Mouse (Mus musculus) midbrain, embryonic 11.5 days (tissue): ENCODE measurements around the gene Pcolce. TPM values are rescaled to one million over a fixed set of nuclear protein-coding genes. Genes with fewer than 3 reads are reported as not detected.
A peak's percentile ranks its signal among the peaks of the same experiment; 100 is the strongest.

Experiments used
- ATAC-seq: fragments of 200-750 bp; cut with Nextera tagmentation; 2 replicates; pipeline ENCODE4 v1.8.0; 2017; ENCODE audit warnings: moderate TSS enrichment, moderate library complexity; ENCODE audit not compliant: low FRiP score
- DNase-seq: peaks from one replicate; pipeline ENCODE4 v3.0.0; 2015; ENCODE audit warnings: low spot score; ENCODE audit errors: missing footprints
- H3K27ac ChIP-seq: fragments of 300-500 bp; sonication (generic); 2 replicates; pipeline ENCODE4 v1.5.1; 2014; ENCODE audit warnings: low read depth, low read length
- H3K27me3 ChIP-seq: fragments of 300-500 bp; sonication (generic); 2 replicates; pipeline ENCODE4 v1.6.1; 2014; ENCODE audit warnings: mild to moderate bottlenecking, low read length, moderate library complexity, mixed read lengths; ENCODE audit not compliant: control insufficient read depth, insufficient read depth
- H3K36me3 ChIP-seq: fragments of 300-500 bp; sonication (generic); 2 replicates; pipeline ENCODE4 v1.6.1; 2014; ENCODE audit warnings: mild to moderate bottlenecking, low read length, moderate library complexity, mixed read lengths; ENCODE audit not compliant: control insufficient read depth, insufficient read depth
- H3K4me1 ChIP-seq: fragments of 300-500 bp; sonication (generic); 2 replicates; pipeline ENCODE4 v1.6.1; 2014; ENCODE audit warnings: low read length; ENCODE audit not compliant: control insufficient read depth, insufficient read depth
- H3K4me2 ChIP-seq: fragments of 300-500 bp; sonication (generic); 2 replicates; pipeline ENCODE4 v1.6.1; 2014; ENCODE audit warnings: mild to moderate bottlenecking, moderate library complexity
- H3K4me3 ChIP-seq: fragments of 300-500 bp; sonication (generic); 2 replicates; pipeline ENCODE4 v1.5.1; 2014; ENCODE audit warnings: low read depth, low read length
- H3K9ac ChIP-seq: fragments of 300-500 bp; sonication (generic); 2 replicates; pipeline ENCODE4 v1.6.1; 2014; ENCODE audit warnings: low read length
- H3K9me3 ChIP-seq: fragments of 300-500 bp; sonication (generic); 2 replicates; pipeline ENCODE4 v1.6.1; 2016; ENCODE audit warnings: low read length; ENCODE audit not compliant: control insufficient read depth
- WGBS: fragments of 180-500 bp; shearing (Covaris S2); extraction: QIAGEN DNeasy Blood & Tissue Kit; methylation state at CpG from one replicate; pipeline ENCODE4 v1.1.7; 2014; 5-methylcytosine and 5-hydroxymethylcytosine counted together
- polyA plus RNA-seq: library from polyadenylated mRNA; unstranded; fragments of >200 nt; fragmentation: Nextera tagmentation; extraction: Ambion mirVana; gene quantifications from 2 replicates; pipeline ENCODE4 v1.2.1, GENCODE M21; 2014

The Pcolce gene
- polyA plus RNA-seq, 1 experiment from 2014 or later = 58.8 TPM

- DNase-seq (no peak), ATAC-seq (no peak)
- Histone ChIP-seq H3K27ac (no peak within 1 kb of the TSS), H3K36me3 (no peaks in the 10 kb centered on the region), H3K4me1 (peaks cover 6% of the 10 kb centered on the region), H3K27me3 (no peaks in the 10 kb centered on the region), H3K9ac (no peak within 1 kb of the TSS), H3K4me3 (no peak within 1 kb of the TSS), H3K9me3 (no peaks in the 10 kb centered on the region), H3K4me2 (no peak within 1 kb of the TSS)
- 32% methylated on average over 9 of the region's 9 CpGs for WGBS
These were observed 43.9 kb downstream of the Pcolce start, which contains the start of gene Tfr2 for GRCm38 (mm10) chr5:137569665-137570064. Gene Tfr2 (plus strand): TSS chr5:137569840.

GRCm38 (mm10) chr5:137569031-137569430 lies 44.6 kb downstream of the Pcolce start:
- Histone ChIP-seq H3K36me3 (no peaks in the 10 kb centered on the region), H3K9me3 (no peaks in the 10 kb centered on the region), H3K9ac (no peak overlapping the region), H3K4me1 (peaks cover 2% of the 10 kb centered on the region; the same call in 1 of the 2 replicates), H3K4me3 (no peak overlapping the region), H3K27ac (no peak overlapping the region), H3K27me3 (no peaks in the 10 kb centered on the region), H3K4me2 (no peak overlapping the region)
- WGBS = 70% methylated on average over 12 of the region's 12 CpGs
- DNase-seq (no peak), ATAC-seq (no peak)

- Histone ChIP-seq H3K27ac (no peak overlapping the region), H3K4me3 (no peak overlapping the region), H3K27me3 (no peaks in the 10 kb centered on the region), H3K9me3 (no peaks in the 10 kb centered on the region), H3K36me3 (no peaks in the 10 kb centered on the region), H3K4me1 (peaks cover 2% of the 10 kb centered on the region; the same call in 1 of the 2 replicates), H3K9ac (no peak overlapping the region), H3K4me2 (no peak overlapping the region)
- no peak for ATAC-seq
- DNase-seq = no peak
- WGBS = 82% methylated on average over 8 of the region's 8 CpGs
These were observed 45.3 kb downstream of the Pcolce start for GRCm38 (mm10) chr5:137568223-137568798.

- ATAC-seq = no peak
- WGBS = 93% methylated on average over 5 of the region's 5 CpGs
- Histone ChIP-seq H3K27me3 (no peaks in the 10 kb centered on the region), H3K27ac (no peak overlapping the region), H3K4me2 (no peak overlapping the region), H3K4me3 (no peak overlapping the region), H3K9me3 (no peaks in the 10 kb centered on the region), H3K9ac (no peak overlapping the region), H3K36me3 (no peaks in the 10 kb centered on the region), H3K4me1 (peaks cover 2% of the 10 kb centered on the region; the same call in 1 of the 2 replicates)
- DNase-seq = peak; percentile 67
These were observed 47.2 kb downstream of the Pcolce start for GRCm38 (mm10) chr5:137566416-137566815.

- ATAC-seq (no peak), DNase-seq (peak; percentile 31)
- 72% methylated on average over 6 of the region's 6 CpGs for WGBS
These were observed 47.8 kb downstream of the Pcolce start for GRCm38 (mm10) chr5:137565744-137566143.

GRCm38 (mm10) chr5:137562965-137563364 lies 50.6 kb downstream of the Pcolce start:
- Histone ChIP-seq H3K9me3 (no peaks in the 10 kb centered on the region), H3K27me3 (no peaks in the 10 kb centered on the region), H3K27ac (no peak overlapping the region), H3K36me3 (no peaks in the 10 kb centered on the region), H3K4me3 (no peak overlapping the region), H3K4me1 (no peaks in the 10 kb centered on the region), H3K4me2 (no peak overlapping the region), H3K9ac (no peak overlapping the region)
- no peak for ATAC-seq
- DNase-seq = no peak
- 85% methylated on average over 10 of the region's 10 CpGs for WGBS

More at GRCm38 (mm10) chr5:137565744-137566143, 47.8 kb downstream of the Pcolce start:
- H3K36me3 ChIP-seq = no peaks in the 10 kb centered on the region
- no peak overlapping the region for H3K27ac ChIP-seq
- H3K4me1 ChIP-seq = peaks cover 2% of the 10 kb centered on the region; the same call in 1 of the 2 replicates
- no peak overlapping the region for H3K9ac ChIP-seq
- no peaks in the 10 kb centered on the region for H3K9me3 ChIP-seq
- no peak overlapping the region for H3K4me2 ChIP-seq
- no peaks in the 10 kb centered on the region for H3K27me3 ChIP-seq
- no peak overlapping the region for H3K4me3 ChIP-seq

- DNase-seq = no peak
- Histone ChIP-seq H3K36me3 (no peaks in the 10 kb centered on the region), H3K9ac (no peak overlapping the region), H3K27me3 (no peaks in the 10 kb centered on the region), H3K4me1 (no peaks in the 10 kb centered on the region), H3K4me2 (no peak overlapping the region), H3K27ac (no peak overlapping the region), H3K4me3 (no peak overlapping the region), H3K9me3 (no peaks in the 10 kb centered on the region)
- 67% methylated on average over 6 of the region's 6 CpGs for WGBS
- no peak for ATAC-seq
These were observed 52.0 kb downstream of the Pcolce start for GRCm38 (mm10) chr5:137561556-137561955.

Other genes with a start within 250 kb of the Pcolce start
- gene Zan, start 136.7 kb downstream of the Pcolce start, polyA plus RNA-seq = 0.03 TPM in 2 replicates
- gene Pop7, start 111.3 kb downstream of the Pcolce start, polyA plus RNA-seq = 54.8 and 57.4 TPM in 2 replicates
- 10.5 and 10.6 TPM in 2 replicates for gene Gigyf1, start 95.2 kb downstream of the Pcolce start, polyA plus RNA-seq
- 0.72 and 1.4 TPM in 2 replicates for gene Epo, start 80.5 kb downstream of the Pcolce start, polyA plus RNA-seq
- gene Gnb2, start 80.3 kb downstream of the Pcolce start, polyA plus RNA-seq = 432 and 501 TPM in 2 replicates
- 30.6 and 31.1 TPM in 2 replicates for gene Actl6b, start 60.3 kb downstream of the Pcolce start, polyA plus RNA-seq
- 2.0 and 2.1 TPM in 2 replicates for gene Tfr2, start 43.9 kb downstream of the Pcolce start, polyA plus RNA-seq
- gene Mospd3, start 12.7 kb downstream of the Pcolce start, polyA plus RNA-seq = 19.0 and 19.8 TPM in 2 replicates
- 0.10 and 0.16 TPM in 2 replicates for gene Fbxo24, start 15.2 kb upstream of the Pcolce start, polyA plus RNA-seq
- gene Lrch4, start 15.3 kb upstream of the Pcolce start, polyA plus RNA-seq = 27.3 and 28.3 TPM in 2 replicates
- 4.5 and 5.8 TPM in 2 replicates for gene Gm20605, start 15.4 kb upstream of the Pcolce start, polyA plus RNA-seq
- gene Sap25, start 27.6 kb upstream of the Pcolce start, polyA plus RNA-seq = 4.5 and 6.8 TPM in 2 replicates
- gene Irs3, start 31.9 kb upstream of the Pcolce start, polyA plus RNA-seq = 0.19 and 0.34 TPM in 2 replicates
- 13.6 and 14.9 TPM in 2 replicates for gene Agfg2, start 70.9 kb upstream of the Pcolce start, polyA plus RNA-seq
- gene Nyap1, start 127.8 kb upstream of the Pcolce start, polyA plus RNA-seq = 4.8 TPM in 2 replicates
- gene Tsc22d4, start 131.9 kb upstream of the Pcolce start, polyA plus RNA-seq = 47.0 and 62.9 TPM in 2 replicates
- gene Ppp1r35, start 165.1 kb upstream of the Pcolce start, polyA plus RNA-seq = 73.3 and 83.1 TPM in 2 replicates
- 11.4 and 11.5 TPM in 2 replicates for gene Mepce, start 173.9 kb upstream of the Pcolce start, polyA plus RNA-seq
- 11.4 and 14.8 TPM in 2 replicates for gene Zcwpw1, start 174.0 kb upstream of the Pcolce start, polyA plus RNA-seq
- gene Pilra, start 222.5 kb upstream of the Pcolce start, polyA plus RNA-seq = 0.18 and 0.72 TPM in 2 replicates
- gene Pilrb1, start 244.3 kb upstream of the Pcolce start, polyA plus RNA-seq = not detected in 2 replicates